Mouse (Mus musculus) kidney, embryonic 14.5 days (tissue): ENCODE measurements around the gene Tceanc2. TPM values are rescaled to one million over a fixed set of nuclear protein-coding genes. Genes with fewer than 3 reads are reported as not detected.

Source experiments
- ATAC-seq: fragments of 200-750 bp; cut with Nextera tagmentation; 2 replicates; pipeline ENCODE4 v1.8.0; 2017; ENCODE audit warnings: moderate number of reproducible peaks, mild to moderate bottlenecking, moderate TSS enrichment, moderate library complexity; ENCODE audit not compliant: low FRiP score, low TSS enrichment
- H3K27ac ChIP-seq: fragments of 300-500 bp; sonication (generic); 2 replicates; pipeline ENCODE4 v1.5.1; 2014; ENCODE audit warnings: low read depth, mild to moderate bottlenecking, low read length, moderate library complexity, mixed read lengths
- H3K27me3 ChIP-seq: fragments of 300-500 bp; sonication (generic); 2 replicates; pipeline ENCODE4 v1.6.1; 2014; ENCODE audit warnings: mild to moderate bottlenecking, low read length; ENCODE audit not compliant: control insufficient read depth, insufficient read depth
- H3K36me3 ChIP-seq: fragments of 300-500 bp; sonication (generic); 2 replicates; pipeline ENCODE4 v1.6.1; 2014; ENCODE audit warnings: low read length, mixed read lengths; ENCODE audit not compliant: control insufficient read depth, insufficient read depth
- H3K4me1 ChIP-seq: fragments of 300-500 bp; sonication (generic); 2 replicates; pipeline ENCODE4 v1.6.1; 2014; ENCODE audit warnings: low read length, mixed read lengths; ENCODE audit not compliant: control insufficient read depth, insufficient read depth
- H3K4me2 ChIP-seq: fragments of 300-500 bp; sonication (generic); replicated peaks from 2 replicates; pipeline ENCODE4 v1.6.1; 2014; ENCODE audit warnings: low read depth, mild to moderate bottlenecking, low read length
- H3K4me3 ChIP-seq: fragments of 300-500 bp; sonication (generic); 2 replicates; pipeline ENCODE4 v1.5.1; 2014; ENCODE audit warnings: mild to moderate bottlenecking, low read length
- H3K9ac ChIP-seq: fragments of 300-500 bp; sonication (generic); 2 replicates; pipeline ENCODE4 v1.6.1; 2014; ENCODE audit warnings: low read depth, mild to moderate bottlenecking, low read length, moderate library complexity
- H3K9me3 ChIP-seq: fragments of 300-500 bp; sonication (generic); 2 replicates; pipeline ENCODE4 v1.6.1; 2016; ENCODE audit warnings: low read length; ENCODE audit not compliant: control insufficient read depth
- WGBS: fragments of 180-500 bp; shearing (Covaris S2); extraction: QIAGEN DNeasy Blood & Tissue Kit; methylation state at CpG from one replicate; pipeline ENCODE4 v1.1.7; 2014; 5-methylcytosine and 5-hydroxymethylcytosine counted together
- polyA plus RNA-seq: library from polyadenylated mRNA; unstranded; fragments of >200 nt; fragmentation: Nextera tagmentation; extraction: Ambion mirVana; gene quantifications from 2 replicates; pipeline ENCODE4 v1.2.1, GENCODE M21; 2014

The Tceanc2 gene
- polyA plus RNA-seq, 1 experiment from 2014 or later, result 39.3 TPM

DNA sequence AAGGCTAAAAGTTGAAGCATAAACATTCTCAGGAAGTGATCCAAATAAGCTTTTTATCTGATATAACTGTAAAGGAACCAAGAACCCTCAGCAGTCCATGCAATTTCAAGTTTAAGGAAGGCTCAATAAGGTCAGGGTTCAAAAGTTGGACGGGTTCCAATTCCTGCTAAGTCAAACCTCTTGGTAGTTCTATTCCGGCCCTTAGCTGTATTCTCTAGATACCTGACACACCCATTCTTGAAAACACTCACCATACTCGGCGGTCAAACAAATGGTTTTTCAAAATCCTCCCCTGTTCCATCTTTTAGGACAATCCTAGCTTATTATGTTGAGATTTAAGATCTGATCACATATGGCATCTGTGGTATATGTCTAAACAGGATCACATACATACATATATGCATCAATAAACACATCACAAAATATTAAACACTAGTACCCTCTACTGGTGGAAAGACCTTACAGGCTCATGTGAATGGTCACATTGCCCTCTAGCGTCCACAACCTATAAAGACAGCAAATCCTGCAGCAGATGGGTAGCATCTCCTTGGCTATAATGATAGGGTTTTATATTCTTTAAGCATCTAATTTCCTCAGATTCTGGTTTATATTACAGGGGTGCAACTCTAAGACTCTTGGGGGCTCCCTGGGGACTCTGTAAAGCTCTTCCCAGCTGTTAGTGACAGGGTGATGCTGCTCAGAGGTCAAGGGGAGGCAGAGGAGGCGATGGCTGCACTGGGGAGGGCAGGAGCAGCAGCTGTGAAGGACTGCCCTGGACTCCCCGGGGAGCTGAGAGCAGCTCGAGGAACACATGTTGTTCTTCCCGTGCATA lies 14.9 kb downstream of the Tceanc2 start:
- ATAC-seq, result peak; percentile 73
- Histone ChIP-seq H3K36me3 (peaks cover 13% of the 10 kb centered on the region; the same call in 1 of the 2 replicates), H3K4me3 (no peak overlapping the region), H3K27ac (no peak overlapping the region), H3K9me3 (no peaks in the 10 kb centered on the region), H3K27me3 (no peaks in the 10 kb centered on the region), H3K9ac (no peak overlapping the region), H3K4me1 (no peaks in the 10 kb centered on the region), H3K4me2 (no peak overlapping the region)
- WGBS, result 40% methylated on average over 9 of the region's 9 CpGs

DNA sequence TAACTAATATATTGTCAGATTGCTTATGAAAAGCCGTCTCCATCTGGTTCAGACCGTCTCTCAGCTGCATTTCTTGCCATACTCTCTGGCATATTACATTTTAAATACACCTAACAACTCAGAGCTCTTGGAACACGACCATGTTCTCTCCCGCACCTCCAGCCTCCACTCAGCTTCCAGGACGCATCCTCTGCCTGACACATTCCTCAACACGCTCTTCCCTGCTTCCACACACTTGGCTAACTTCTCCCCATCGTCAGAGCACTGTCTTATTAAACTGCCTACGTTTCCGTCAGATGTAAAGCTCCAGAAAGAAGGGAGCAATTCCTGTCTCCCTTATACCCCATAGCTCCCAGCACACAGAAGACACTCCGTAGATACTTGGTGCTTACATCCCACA lies 15.6 kb downstream of the Tceanc2 start:
- ATAC-seq, result no peak

DNA sequence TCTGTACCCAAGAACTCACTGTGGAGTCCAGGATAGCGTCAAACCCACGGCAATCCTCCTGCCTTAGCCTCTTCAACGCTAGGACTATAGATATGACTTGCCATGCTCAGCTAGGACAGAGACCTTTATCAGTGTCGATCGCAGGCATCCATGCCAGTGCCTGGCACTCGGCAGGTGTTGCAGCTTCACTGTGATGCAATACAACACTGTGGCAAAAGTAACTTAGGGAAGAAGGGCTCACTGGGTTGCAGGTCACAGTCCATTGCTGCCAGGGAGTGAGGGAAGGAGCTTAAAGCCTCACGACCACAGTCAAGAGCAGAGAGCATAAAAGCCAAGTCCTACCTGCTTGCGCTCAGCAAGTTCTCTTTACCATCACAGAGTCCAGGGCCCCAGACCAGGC lies 18.7 kb downstream of the Tceanc2 start:
- ATAC-seq, result no peak
- H3K9ac ChIP-seq, result no peak overlapping the region
- no peaks in the 10 kb centered on the region for H3K27me3 ChIP-seq
- peaks cover 17% of the 10 kb centered on the region for H3K36me3 ChIP-seq
- no peaks in the 10 kb centered on the region for H3K9me3 ChIP-seq
- H3K4me3 ChIP-seq, result no peak overlapping the region
- 89% methylated on average over 8 of the region's 8 CpGs for WGBS
- no peak overlapping the region for H3K27ac ChIP-seq
- H3K4me1 ChIP-seq, result 0 out of 2 replicates have a peak, but pooled peaks cover 5% of the 10 kb centered on the region
- H3K4me2 ChIP-seq, result no peak overlapping the region

More for the DNA sequence above, 15.6 kb downstream of the Tceanc2 start:
- no peaks in the 10 kb centered on the region for H3K27me3 ChIP-seq
- H3K9ac ChIP-seq, result no peak overlapping the region
- H3K36me3 ChIP-seq, result peaks cover 13% of the 10 kb centered on the region; the same call in 1 of the 2 replicates
- H3K4me3 ChIP-seq, result no peak overlapping the region
- no peaks in the 10 kb centered on the region for H3K9me3 ChIP-seq
- no peak overlapping the region for H3K4me2 ChIP-seq
- H3K4me1 ChIP-seq, result no peaks in the 10 kb centered on the region
- H3K27ac ChIP-seq, result no peak overlapping the region
- WGBS, result 87% methylated on average over 10 of the region's 10 CpGs

DNA sequence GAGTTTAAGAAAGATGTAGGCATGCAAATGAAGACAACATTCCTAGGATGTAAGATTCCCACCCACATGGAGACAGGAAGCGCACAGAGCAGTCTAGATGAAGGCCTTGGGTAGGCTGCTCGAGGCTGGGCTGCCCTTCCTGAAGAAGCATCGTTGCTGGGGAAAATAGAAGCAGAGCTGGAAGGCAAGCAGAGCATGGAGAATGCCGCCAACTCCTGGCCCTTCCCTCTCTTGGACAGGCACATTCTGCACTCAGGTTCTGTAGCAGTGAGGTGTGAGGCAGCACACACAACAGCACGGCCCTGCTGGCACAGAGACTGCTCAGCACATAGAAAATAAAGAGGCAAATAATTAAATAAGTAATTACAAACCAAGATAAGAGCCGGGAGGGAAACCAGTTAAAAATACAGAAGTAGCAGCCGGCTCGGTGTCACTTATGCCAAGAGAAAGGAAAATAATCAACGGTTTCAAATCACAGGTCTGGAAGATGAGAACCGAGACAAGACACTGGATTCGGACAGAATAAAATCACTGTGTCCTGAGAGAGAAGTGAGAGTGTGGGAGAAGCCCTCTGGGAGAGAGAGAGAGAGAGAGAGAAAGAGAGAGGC lies 19.6 kb downstream of the Tceanc2 start:
- 70% methylated on average over 11 of the region's 11 CpGs for WGBS
- no peak for ATAC-seq
- no peak overlapping the region for H3K4me2 ChIP-seq
- peaks cover 17% of the 10 kb centered on the region for H3K36me3 ChIP-seq
- no peaks in the 10 kb centered on the region for H3K27me3 ChIP-seq
- H3K9ac ChIP-seq, result no peak overlapping the region
- no peak overlapping the region for H3K27ac ChIP-seq
- no peak overlapping the region for H3K4me3 ChIP-seq
- H3K4me1 ChIP-seq, result 0 out of 2 replicates have a peak, but pooled peaks cover 5% of the 10 kb centered on the region
- H3K9me3 ChIP-seq, result no peaks in the 10 kb centered on the region

DNA sequence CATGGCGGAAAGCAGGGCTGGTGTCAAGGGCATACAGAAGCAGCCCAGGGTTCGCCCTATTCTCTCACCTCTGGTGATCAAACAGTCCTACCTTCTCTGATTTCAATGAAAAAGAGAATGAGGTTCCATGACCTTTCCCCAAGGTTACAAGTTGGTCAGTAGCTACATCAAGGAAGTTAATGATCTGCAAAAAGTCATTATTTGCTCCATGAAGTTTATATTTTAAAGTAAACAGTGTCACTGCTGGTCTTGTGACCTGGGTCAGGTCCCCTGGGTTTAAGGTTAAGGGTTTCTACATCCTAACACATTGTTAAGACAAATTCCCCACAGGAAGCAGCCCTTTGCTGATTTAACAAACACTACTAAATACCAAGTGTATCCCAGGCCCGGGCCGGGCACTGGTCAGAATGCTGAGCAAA lies 21.9 kb downstream of the Tceanc2 start:
- ATAC-seq, result peak; percentile 65
- Histone ChIP-seq H3K27me3 (no peaks in the 10 kb centered on the region), H3K4me3 (no peak overlapping the region), H3K4me2 (no peak overlapping the region), H3K9me3 (no peaks in the 10 kb centered on the region), H3K9ac (no peak overlapping the region), H3K4me1 (0 out of 2 replicates have a peak, but pooled peaks cover 5% of the 10 kb centered on the region), H3K36me3 (peaks cover 12% of the 10 kb centered on the region), H3K27ac (no peak overlapping the region)
- 38% methylated on average over 4 of the region's 4 CpGs for WGBS

DNA sequence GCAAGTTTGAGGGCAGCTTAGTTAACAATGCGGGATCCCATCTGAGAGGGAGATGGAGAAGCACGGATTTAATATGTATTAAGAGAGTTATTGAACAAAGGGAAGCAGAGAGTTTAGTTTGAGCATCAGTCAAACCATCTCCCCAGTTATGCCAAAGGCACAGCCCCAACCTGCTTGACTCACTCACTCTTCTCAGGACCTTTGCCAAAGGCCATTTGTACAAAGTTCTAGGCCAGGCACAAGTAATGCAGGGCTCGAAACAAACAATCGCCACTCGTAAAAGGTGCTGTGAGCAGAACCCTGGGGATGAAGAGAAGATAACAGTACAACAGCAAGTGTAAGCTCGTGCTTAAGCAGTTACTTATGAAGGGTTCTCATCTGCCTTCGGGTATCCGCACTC lies 26.3 kb downstream of the Tceanc2 start:
- Histone ChIP-seq H3K27ac (no peak overlapping the region), H3K4me3 (no peak overlapping the region), H3K4me1 (0 out of 2 replicates have a peak, but pooled peaks cover 5% of the 10 kb centered on the region), H3K27me3 (no peaks in the 10 kb centered on the region), H3K9ac (no peak overlapping the region), H3K9me3 (no peaks in the 10 kb centered on the region), H3K36me3 (peaks cover 5% of the 10 kb centered on the region), H3K4me2 (no peak overlapping the region)
- ATAC-seq, result no peak
- WGBS, result 86% methylated on average over 8 of the region's 8 CpGs

DNA sequence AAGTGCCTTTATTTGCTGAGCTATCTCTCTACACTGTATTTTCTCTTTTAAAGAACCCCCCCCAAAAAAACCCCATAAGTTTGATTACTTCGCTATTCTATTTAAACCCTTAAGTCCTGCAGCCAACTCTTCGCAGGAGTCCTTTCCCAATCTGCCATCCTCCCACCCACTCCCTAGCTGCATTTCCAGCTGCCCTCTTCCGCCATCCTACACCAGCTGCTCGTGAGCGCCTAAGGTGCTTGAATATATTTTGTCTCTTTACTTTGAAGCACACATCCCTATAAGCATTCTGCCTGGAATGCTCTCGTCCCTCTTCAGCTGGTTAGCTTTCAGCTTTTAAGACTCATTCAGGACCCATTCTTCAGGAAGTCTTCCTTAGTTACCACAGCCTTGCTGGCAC lies 27.9 kb downstream of the Tceanc2 start:
- no peak overlapping the region for H3K4me2 ChIP-seq
- 89% methylated on average over 6 of the region's 6 CpGs for WGBS
- H3K27ac ChIP-seq, result no peak overlapping the region
- no peaks in the 10 kb centered on the region for H3K4me1 ChIP-seq
- H3K9ac ChIP-seq, result no peak overlapping the region
- H3K27me3 ChIP-seq, result no peaks in the 10 kb centered on the region
- H3K36me3 ChIP-seq, result peaks cover 12% of the 10 kb centered on the region
- ATAC-seq, result no peak
- H3K9me3 ChIP-seq, result no peaks in the 10 kb centered on the region
- H3K4me3 ChIP-seq, result no peak overlapping the region

DNA sequence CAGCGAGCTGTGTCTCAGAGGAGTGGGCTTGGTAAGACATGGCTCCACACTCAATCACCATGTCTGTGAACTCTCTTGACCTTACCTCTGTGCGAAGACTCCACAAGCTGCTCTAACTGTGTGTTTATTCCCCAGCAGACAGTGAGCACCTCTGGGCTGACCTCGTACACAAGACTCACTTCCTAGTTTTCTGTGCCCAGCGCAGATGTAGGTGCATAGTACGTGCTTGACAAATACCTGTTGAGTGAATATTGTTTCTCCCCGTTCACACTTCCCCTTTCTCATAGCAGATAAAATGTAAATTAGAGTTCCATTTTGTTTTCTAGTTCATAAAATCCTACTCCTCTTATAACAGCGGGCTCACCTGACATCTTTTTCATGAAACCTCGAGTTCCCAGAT lies 35.4 kb downstream of the Tceanc2 start:
- Histone ChIP-seq H3K9ac (no peak overlapping the region), H3K27me3 (no peaks in the 10 kb centered on the region), H3K4me3 (no peak overlapping the region), H3K4me1 (peaks cover 22% of the 10 kb centered on the region), H3K27ac (no peak overlapping the region), H3K9me3 (no peaks in the 10 kb centered on the region), H3K36me3 (peaks cover 15% of the 10 kb centered on the region; the same call in 1 of the 2 replicates), H3K4me2 (no peak overlapping the region)
- no peak for ATAC-seq
- 90% methylated on average over 8 of the region's 8 CpGs for WGBS
